Mouse (Mus musculus) T-helper 2 cell (primary cell): ENCODE measurements around the gene Defb25.

Experiments used
- in situ Hi-C: fragments of 300-600 bp; cut with MboI, MseI; formaldehyde crosslinking; loops from one replicate; pipeline ENCODE4 v1.15.1; 2025; ENCODE audit warnings: high pct_unique_total_duplicates

The Defb25 gene

GRCm38 (mm10) chr2:152628066-152628465, 5.2 kb upstream of the Defb25 start:
- in situ Hi-C loops, result no loop called here

GRCm38 (mm10) chr2:152626774-152627591, 4.1 kb upstream of the Defb25 start, which contains the start of gene Rem1:
Rem1 (plus strand) TSS chr2:152626951.
- in situ Hi-C loops, result no loop called here

- in situ Hi-C loops, result no loop called here
Measured at GRCm38 (mm10) chr2:152625256-152625655, 2.4 kb upstream of the Defb25 start.

- in situ Hi-C loops, result loop anchor here (5.0 kb wide), 1 partner anchor 33 kb away; no protein-coding TSS in a partner anchor
Measured at GRCm38 (mm10) chr2:152624566-152624965, 1.7 kb upstream of the Defb25 start.

GRCm38 (mm10) chr2:152622151-152622550, 702 bp downstream of the Defb25 start:
- in situ Hi-C loops, result loop anchor here (5.0 kb wide), 1 partner anchor 35 kb away; no protein-coding TSS in a partner anchor

- in situ Hi-C loops, result loop anchor here (5.0 kb wide), 1 partner anchor 37 kb away; no protein-coding TSS in a partner anchor
Measured at GRCm38 (mm10) chr2:152620367-152621134, 2.3 kb downstream of the Defb25 start.

- in situ Hi-C loops, result no loop called here
Measured at GRCm38 (mm10) chr2:152617374-152617773, 5.5 kb downstream of the Defb25 start.

GRCm38 (mm10) chr2:152616470-152616869, 6.4 kb downstream of the Defb25 start:
- in situ Hi-C loops, result no loop called here

- in situ Hi-C loops, result no loop called here
Measured at GRCm38 (mm10) chr2:152615563-152615962, 7.3 kb downstream of the Defb25 start.

- in situ Hi-C loops, result no loop called here
Measured at GRCm38 (mm10) chr2:152612193-152612592, 10.7 kb downstream of the Defb25 start.

GRCm38 (mm10) chr2:152608719-152609118, 14.1 kb downstream of the Defb25 start:
- in situ Hi-C loops, result no loop called here

GRCm38 (mm10) chr2:152607746-152608145, 15.1 kb downstream of the Defb25 start:
- in situ Hi-C loops, result no loop called here

- in situ Hi-C loops, result no loop called here
Measured at GRCm38 (mm10) chr2:152604057-152604456, 18.8 kb downstream of the Defb25 start, which contains the start of gene Defb36. Defb36 (plus strand) TSS chr2:152604327.

- in situ Hi-C loops, result no loop called here
Measured at GRCm38 (mm10) chr2:152601275-152601960, 21.4 kb downstream of the Defb25 start.

GRCm38 (mm10) chr2:152600076-152600475, 22.8 kb downstream of the Defb25 start:
- in situ Hi-C loops, result no loop called here

- in situ Hi-C loops, result no loop called here
Measured at GRCm38 (mm10) chr2:152599299-152599698, 23.6 kb downstream of the Defb25 start, which contains the start of gene Defb45. Defb45 (minus strand) TSS chr2:152599399.

GRCm38 (mm10) chr2:152589021-152589420, 33.8 kb downstream of the Defb25 start:
- in situ Hi-C loops, result no loop called here

- in situ Hi-C loops, result no loop called here
Measured at GRCm38 (mm10) chr2:152588450-152588849, 34.4 kb downstream of the Defb25 start.

- in situ Hi-C loops, result no loop called here
Measured at GRCm38 (mm10) chr2:152586926-152587560, 35.8 kb downstream of the Defb25 start.

GRCm38 (mm10) chr2:152580612-152581011, 42.2 kb downstream of the Defb25 start:
- in situ Hi-C loops, result loop anchor here (5.0 kb wide), 1 partner anchor 43 kb away; no protein-coding TSS in a partner anchor

GRCm38 (mm10) chr2:152580107-152580506, 42.7 kb downstream of the Defb25 start, which contains the start of gene Defb19:
Defb19 (minus strand) TSS chr2:152580312.
- in situ Hi-C loops, result loop anchor here (5.0 kb wide), 1 partner anchor 43 kb away; no protein-coding TSS in a partner anchor
